Mouse (Mus musculus): ENCODE data around the gene Fam198a. TPM values are rescaled to one million over a fixed set of nuclear protein-coding genes. Genes with fewer than 3 reads are reported as not detected.

Gene Fam198a
- polyA plus RNA-seq, 1 experiment from 2014 or later = 0.37 TPM

DNA sequence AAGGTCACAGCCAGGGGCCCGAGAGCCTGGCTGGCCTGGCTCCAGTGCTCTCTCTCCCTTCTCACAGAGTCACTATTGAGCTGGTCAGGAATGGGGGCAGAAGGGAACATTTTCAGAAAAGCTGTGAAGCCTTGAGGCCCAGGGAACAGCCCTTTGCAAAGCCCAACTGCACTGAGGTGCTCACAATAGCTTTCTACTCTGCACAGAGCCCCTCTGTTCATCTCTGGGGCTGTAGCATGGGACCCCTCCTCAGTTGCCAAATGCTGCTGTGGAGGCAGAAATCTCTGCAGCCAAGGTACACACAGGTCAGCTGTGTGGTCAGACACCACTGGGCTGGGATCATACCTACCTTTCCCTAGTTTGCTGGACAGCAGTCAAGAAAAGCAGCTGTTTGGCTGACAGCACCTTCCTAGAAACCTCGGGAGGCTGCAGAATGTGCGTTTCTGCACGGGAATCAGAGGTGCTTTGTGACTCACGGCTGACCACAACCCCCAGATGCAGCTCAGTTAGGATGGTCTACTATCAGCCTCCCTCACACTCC is 19.1 kb downstream of the Fam198a start:
- no peak for DNase-seq (ENCODE audit: low spot score)
- H3K27me3 ChIP-seq (replicated peaks; ENCODE audit: low read depth, poor library complexity, severe bottlenecking) = no peaks in the 10 kb centered on the region
- 0 out of 2 replicates have a peak, but pooled peaks cover 2% of the 10 kb centered on the region for H3K4me1 ChIP-seq
- no peaks in the 10 kb centered on the region for H3K9me3 ChIP-seq
- no peak overlapping the region for H3K27ac ChIP-seq (replicated peaks)
- WGBS = 67% methylated on average over 5 of the region's 5 CpGs
- no peaks in the 10 kb centered on the region for H3K36me3 ChIP-seq (replicated peaks)
- H3K4me3 ChIP-seq = no peak overlapping the region

DNA sequence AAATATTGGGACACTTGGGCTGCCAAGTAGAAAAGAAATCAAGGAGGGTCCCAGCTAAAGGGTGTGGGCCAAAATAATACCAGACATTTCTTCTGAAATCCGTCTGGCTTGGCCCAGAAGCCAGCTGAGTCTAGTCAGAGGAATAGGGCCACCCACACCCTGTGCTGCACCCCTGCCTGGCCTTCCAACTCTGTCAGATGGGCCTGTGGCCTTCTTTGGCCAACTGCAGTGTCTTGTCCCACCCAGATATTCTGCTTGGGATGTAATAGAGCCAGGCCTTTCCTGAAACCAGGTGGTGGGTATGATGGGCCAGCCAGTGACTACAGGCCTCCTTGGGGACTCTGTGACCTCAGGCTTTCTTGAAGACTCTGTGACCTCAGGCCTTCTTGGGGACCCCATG is 22.4 kb downstream of the Fam198a start:
- Histone ChIP-seq H3K4me3 (no peak overlapping the region), H3K9me3 (no peaks in the 10 kb centered on the region), H3K27ac (replicated peaks) (no peak overlapping the region), H3K27me3 (replicated peaks; ENCODE audit: low read depth, poor library complexity, severe bottlenecking) (no peaks in the 10 kb centered on the region), H3K4me1 (0 out of 2 replicates have a peak, but pooled peaks cover 2% of the 10 kb centered on the region), H3K36me3 (replicated peaks) (no peaks in the 10 kb centered on the region)
- no peak for DNase-seq (ENCODE audit: low spot score)
- WGBS = 78% methylated on average over 1 of the region's 1 CpGs

DNA sequence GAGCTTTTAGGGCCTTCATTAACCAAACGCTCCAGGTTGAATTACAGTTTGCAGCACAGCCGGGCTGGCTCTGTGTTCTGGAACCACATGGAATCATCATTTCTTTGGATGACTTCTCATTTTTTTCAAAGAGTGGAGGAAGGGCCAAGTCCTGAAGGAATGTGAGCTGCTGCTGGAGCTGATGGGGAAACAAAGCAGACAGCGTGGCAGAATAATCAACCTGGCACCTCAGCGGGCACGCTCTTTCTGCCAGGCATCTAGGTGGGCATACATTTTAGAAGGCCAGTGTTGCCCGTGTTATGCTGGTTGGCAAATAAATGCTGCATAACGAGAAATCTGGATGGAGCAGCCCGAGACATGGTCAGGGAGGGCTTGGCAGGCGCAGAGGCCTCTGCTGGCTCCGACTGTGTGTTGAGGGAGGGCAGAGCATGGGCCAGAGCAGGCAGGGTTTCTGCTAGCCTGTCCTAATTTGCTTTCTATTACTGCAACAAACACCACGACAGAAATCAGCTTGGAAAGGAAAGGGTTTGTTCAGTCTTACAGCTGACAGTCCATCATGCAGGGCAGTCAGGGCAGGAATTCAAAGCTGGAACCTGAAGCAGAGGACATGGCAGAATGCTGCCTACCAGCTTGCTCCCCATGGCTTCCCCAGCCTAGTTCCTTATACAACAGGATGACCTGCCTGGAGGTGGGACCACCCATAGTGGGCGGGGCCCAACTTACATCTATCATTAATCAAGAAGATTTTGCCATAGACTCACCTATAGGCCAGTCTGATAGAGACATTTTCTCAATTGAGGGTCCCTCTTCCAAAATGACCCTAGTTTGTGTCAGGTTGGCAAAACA is 23.6 kb downstream of the Fam198a start:
- no peak for DNase-seq (ENCODE audit: low spot score)
- WGBS = 88% methylated on average over 12 of the region's 12 CpGs
- Histone ChIP-seq H3K36me3 (replicated peaks) (no peaks in the 10 kb centered on the region), H3K27me3 (replicated peaks; ENCODE audit: low read depth, poor library complexity, severe bottlenecking) (no peaks in the 10 kb centered on the region), H3K4me1 (0 out of 2 replicates have a peak, but pooled peaks cover 7% of the 10 kb centered on the region), H3K27ac (replicated peaks) (no peak overlapping the region), H3K9me3 (no peaks in the 10 kb centered on the region), H3K4me3 (no peak overlapping the region)

DNA sequence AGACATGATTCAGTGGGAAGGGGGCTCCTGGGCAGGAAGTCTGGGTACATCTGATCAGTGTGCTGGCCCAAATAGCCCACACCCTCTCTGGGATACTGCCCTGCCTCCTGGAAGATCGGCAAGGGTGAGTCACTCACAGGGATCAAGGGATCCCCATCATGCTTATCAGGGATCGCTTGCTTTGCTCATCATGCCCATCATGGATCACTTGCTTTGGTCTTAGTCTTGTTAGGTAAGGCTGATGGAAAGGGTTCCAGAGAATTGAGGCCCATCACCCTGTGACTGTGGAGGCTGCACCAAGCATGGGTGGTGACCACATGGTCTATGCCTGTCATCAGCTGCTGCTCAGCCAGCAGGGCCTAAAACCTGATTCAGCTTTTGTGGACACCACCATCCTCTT is 24.5 kb downstream of the Fam198a start:
- 73% methylated on average over 2 of the region's 2 CpGs for WGBS
- Histone ChIP-seq H3K27ac (replicated peaks) (no peak overlapping the region), H3K36me3 (replicated peaks) (no peaks in the 10 kb centered on the region), H3K9me3 (no peaks in the 10 kb centered on the region), H3K4me3 (no peak overlapping the region), H3K27me3 (replicated peaks; ENCODE audit: low read depth, poor library complexity, severe bottlenecking) (no peaks in the 10 kb centered on the region), H3K4me1 (0 out of 2 replicates have a peak, but pooled peaks cover 7% of the 10 kb centered on the region)
- no peak for DNase-seq (ENCODE audit: low spot score)

DNA sequence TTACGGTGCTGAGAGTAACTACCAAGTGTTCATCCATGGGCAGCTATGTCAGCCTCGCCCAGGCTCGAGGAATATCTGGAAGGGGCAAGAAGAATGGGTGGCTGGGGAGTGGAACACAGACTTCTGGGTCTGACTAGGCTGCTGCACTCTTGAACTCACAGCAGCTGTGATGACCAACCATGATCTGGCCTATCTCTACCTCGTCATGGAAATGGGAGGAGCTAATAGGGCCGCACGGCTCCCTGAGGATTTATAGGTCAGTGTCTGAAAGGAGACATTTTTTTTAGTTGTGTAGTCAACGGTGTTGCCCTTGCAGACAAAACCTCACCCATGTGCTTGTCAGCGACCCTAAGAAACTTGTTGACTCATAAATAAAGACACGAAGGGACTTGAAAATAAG is 30.3 kb downstream of the Fam198a start:
- Histone ChIP-seq H3K27ac (replicated peaks) (no peak overlapping the region), H3K27me3 (replicated peaks; ENCODE audit: low read depth, poor library complexity, severe bottlenecking) (no peaks in the 10 kb centered on the region), H3K4me1 (peaks cover 13% of the 10 kb centered on the region; the same call in 1 of the 2 replicates), H3K4me3 (no peak overlapping the region), H3K36me3 (replicated peaks) (peaks cover 17% of the 10 kb centered on the region), H3K9me3 (no peaks in the 10 kb centered on the region)
- no peak for DNase-seq (ENCODE audit: low spot score)
- WGBS = 88% methylated on average over 9 of the region's 9 CpGs

DNA sequence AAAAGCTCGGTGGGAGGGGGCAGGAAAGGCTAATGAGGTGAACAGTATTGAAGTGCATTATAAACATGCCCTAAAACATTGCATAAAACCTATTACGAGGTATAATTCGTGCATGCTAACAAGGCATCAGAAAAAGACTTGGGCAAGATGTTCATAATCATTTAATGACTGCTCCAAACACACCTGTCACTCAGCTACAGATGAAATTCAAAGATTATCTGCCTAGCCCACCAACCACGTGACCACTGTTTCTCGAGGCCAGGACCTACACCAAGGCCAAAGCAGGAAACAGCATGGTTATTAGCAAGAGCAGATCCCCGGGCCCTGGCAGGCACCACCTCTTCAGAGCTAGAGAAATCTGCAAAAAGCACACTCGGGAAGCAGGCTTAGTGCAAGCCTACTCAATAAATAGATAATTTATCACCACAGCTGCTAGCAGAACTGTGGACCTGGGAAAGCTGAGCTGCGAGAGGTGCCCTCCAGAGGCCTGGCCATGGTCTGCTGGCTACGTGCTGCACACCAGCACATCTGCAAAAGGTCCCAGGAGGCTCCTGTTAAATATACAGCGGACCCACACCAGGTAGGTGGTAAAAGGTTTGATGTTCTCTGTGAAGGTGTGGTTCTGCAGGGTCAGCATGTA is 30.8 kb downstream of the Fam198a start:
- Histone ChIP-seq H3K27ac (replicated peaks) (no peak overlapping the region), H3K27me3 (replicated peaks; ENCODE audit: low read depth, poor library complexity, severe bottlenecking) (no peaks in the 10 kb centered on the region), H3K4me3 (no peak overlapping the region), H3K4me1 (peaks cover 13% of the 10 kb centered on the region; the same call in 1 of the 2 replicates), H3K36me3 (replicated peaks) (peaks cover 17% of the 10 kb centered on the region), H3K9me3 (no peaks in the 10 kb centered on the region)
- 86% methylated on average over 10 of the region's 10 CpGs for WGBS
- no peak for DNase-seq (ENCODE audit: low spot score)

DNA sequence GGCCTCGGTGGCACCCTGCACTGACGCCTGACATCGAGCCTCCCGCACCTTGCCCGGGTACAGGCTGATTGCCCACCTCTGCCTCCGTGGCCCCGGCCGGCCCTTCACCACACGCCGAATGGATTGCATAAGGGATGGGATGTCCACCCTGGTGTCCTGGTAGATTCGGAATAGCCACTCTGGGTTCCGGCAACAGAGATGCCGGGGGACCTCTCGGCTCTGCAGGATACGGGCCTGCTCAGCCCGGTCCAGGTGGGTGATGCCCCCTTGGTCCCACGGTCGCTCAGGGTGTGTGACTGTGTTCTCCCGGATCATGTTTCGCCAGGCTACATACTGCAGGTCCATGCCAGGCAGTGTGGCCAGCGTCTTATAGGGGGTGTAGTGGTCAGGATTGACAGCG is 31.4 kb downstream of the Fam198a start:
- peaks cover 17% of the 10 kb centered on the region for H3K36me3 ChIP-seq (replicated peaks)
- no peak overlapping the region for H3K27ac ChIP-seq (replicated peaks)
- peaks cover 13% of the 10 kb centered on the region; the same call in 1 of the 2 replicates for H3K4me1 ChIP-seq
- WGBS = 96% methylated on average over 22 of the region's 22 CpGs
- no peaks in the 10 kb centered on the region for H3K27me3 ChIP-seq (replicated peaks; ENCODE audit: low read depth, poor library complexity, severe bottlenecking)
- no peaks in the 10 kb centered on the region for H3K9me3 ChIP-seq
- H3K4me3 ChIP-seq = no peak overlapping the region
- DNase-seq (ENCODE audit: low spot score) = no peak

DNA sequence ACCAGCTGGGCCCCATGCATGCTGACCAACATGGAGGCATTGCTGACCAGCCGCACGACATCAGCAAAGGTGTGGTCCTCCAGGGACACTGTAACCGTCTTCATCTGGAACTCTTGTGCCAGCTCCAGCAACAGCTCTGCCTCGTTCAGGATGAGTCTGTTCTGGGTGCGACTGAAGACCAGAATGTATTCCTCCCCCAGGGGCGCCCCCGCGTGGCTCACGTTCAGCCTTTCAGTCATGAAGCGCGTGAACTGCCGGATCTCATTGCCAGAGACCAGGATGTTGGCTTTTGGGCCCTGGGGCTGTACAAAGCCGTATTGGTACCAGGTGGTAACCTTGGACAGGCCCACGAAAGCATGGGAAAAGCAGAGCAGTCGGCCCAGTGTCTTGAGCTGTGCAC is 31.9 kb downstream of the Fam198a start:
- WGBS = 86% methylated on average over 15 of the region's 15 CpGs
- no peak overlapping the region for H3K27ac ChIP-seq (replicated peaks)
- peaks cover 13% of the 10 kb centered on the region; the same call in 1 of the 2 replicates for H3K4me1 ChIP-seq
- H3K27me3 ChIP-seq (replicated peaks; ENCODE audit: low read depth, poor library complexity, severe bottlenecking) = no peaks in the 10 kb centered on the region
- H3K9me3 ChIP-seq = no peaks in the 10 kb centered on the region
- no peak for DNase-seq (ENCODE audit: low spot score)
- H3K4me3 ChIP-seq = no peak overlapping the region
- H3K36me3 ChIP-seq (replicated peaks) = peaks cover 17% of the 10 kb centered on the region

DNA sequence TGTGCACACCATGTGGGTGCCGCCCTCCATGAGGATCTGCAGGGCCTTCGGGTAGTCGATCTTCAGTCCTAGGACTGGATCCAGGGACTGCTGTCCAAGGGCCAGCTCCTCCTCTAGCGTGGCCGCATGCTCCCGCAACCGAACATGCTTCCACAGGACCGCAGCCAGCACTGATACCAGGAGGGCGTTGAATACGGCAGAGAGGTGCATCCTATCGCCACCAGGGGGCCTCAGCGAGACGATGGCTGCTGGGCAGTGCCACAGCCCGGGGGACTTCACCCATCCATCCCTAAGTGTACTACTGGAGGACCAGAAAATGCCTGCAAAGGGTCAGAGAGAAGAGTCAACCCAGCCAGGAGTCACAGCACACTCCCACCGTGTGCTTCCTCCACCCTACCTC is 32.7 kb downstream of the Fam198a start:
- Histone ChIP-seq H3K27me3 (replicated peaks; ENCODE audit: low read depth, poor library complexity, severe bottlenecking) (no peaks in the 10 kb centered on the region), H3K4me3 (no peak overlapping the region), H3K4me1 (peaks cover 13% of the 10 kb centered on the region; the same call in 1 of the 2 replicates), H3K9me3 (no peaks in the 10 kb centered on the region), H3K36me3 (replicated peaks) (peaks cover 17% of the 10 kb centered on the region), H3K27ac (replicated peaks) (no peak overlapping the region)
- 60% methylated on average over 15 of the region's 15 CpGs for WGBS
- peak; percentile 66 for DNase-seq (ENCODE audit: low spot score)

DNA sequence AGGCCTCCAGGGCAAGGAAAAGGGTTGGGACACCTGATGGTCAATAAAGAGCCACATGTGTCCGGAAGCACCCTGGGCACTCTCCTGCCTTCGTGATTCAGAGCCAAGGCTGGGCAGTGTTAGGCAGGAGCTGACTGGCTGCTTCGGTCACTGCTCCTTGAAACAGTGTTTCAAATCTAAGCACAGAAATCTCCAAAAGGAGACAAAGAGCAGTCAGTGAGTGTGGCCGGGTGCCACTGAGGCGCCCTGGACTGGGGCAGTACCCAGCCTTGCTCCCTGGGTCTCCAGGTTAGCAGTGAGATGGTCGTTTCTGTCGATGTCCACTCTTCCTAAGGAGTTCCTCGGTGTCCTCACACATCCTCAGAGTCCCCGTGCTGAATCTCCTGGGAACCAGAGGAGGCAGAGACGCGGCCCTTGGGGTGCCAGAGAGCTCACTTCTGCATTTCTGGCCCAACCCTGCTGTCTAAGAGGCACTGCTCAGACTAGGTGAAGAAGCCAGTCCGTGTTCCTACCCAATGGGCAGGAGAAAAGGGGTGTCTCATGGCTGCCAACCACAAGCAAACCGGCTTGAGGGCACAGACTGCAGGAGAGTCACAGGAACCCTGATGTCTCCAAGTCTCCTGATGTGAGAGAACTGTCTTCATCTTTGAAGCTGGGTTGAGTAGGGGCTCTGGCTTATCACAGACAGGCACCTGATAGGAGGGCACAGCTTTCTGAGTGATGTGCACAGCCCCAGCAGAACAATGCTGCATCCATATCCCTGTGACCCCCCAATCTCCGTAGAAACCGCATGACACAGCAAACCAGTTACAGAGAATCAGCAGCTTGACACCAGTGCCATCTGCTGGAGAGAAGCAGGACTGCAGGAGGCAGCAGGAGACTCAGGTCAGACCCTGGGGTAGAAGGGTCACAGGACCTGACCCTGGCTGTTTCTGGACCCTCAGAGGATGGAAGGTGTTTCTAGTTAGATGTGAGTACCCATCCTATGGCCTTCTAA is 34.0 kb downstream of the Fam198a start:
- no peaks in the 10 kb centered on the region for H3K9me3 ChIP-seq
- peaks cover 17% of the 10 kb centered on the region for H3K36me3 ChIP-seq (replicated peaks)
- 72% methylated on average over 15 of the region's 15 CpGs for WGBS
- peak overlapping the region; percentile 24; the same call in 1 of the 2 replicates for H3K27ac ChIP-seq (replicated peaks)
- no peaks in the 10 kb centered on the region for H3K27me3 ChIP-seq (replicated peaks; ENCODE audit: low read depth, poor library complexity, severe bottlenecking)
- no peak overlapping the region for H3K4me3 ChIP-seq
- DNase-seq (ENCODE audit: low spot score) = peak; percentile 78
- H3K4me1 ChIP-seq = peaks cover 14% of the 10 kb centered on the region; the same call in 1 of the 2 replicates

DNA sequence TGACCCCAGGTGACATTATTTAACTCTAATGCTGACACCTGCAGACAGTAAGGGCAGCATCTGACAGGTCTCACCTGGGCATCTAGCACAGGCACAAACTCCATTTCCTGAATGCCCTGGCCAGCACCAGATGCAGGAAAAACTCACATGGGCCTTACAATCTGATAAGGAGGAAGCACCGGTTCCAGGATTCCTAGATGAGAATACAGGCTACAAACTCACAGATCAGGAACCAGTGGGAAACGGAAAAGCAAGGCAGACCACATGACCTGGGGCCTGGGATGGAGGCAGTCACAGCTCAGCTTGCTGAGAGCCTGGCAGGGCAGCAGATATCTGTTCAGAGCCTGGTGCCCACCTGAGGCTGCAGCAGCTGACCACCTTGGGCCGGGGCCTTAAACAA is 38.1 kb downstream of the Fam198a start:
- Histone ChIP-seq H3K9me3 (no peaks in the 10 kb centered on the region), H3K36me3 (replicated peaks) (peaks cover 9% of the 10 kb centered on the region; the same call in 1 of the 2 replicates), H3K27me3 (replicated peaks; ENCODE audit: low read depth, poor library complexity, severe bottlenecking) (no peaks in the 10 kb centered on the region), H3K27ac (replicated peaks) (no peak overlapping the region), H3K4me1 (peaks cover 18% of the 10 kb centered on the region; the same call in 1 of the 2 replicates), H3K4me3 (no peak overlapping the region)
- 77% methylated on average over 3 of the region's 3 CpGs for WGBS
- no peak for DNase-seq (ENCODE audit: low spot score)

DNA sequence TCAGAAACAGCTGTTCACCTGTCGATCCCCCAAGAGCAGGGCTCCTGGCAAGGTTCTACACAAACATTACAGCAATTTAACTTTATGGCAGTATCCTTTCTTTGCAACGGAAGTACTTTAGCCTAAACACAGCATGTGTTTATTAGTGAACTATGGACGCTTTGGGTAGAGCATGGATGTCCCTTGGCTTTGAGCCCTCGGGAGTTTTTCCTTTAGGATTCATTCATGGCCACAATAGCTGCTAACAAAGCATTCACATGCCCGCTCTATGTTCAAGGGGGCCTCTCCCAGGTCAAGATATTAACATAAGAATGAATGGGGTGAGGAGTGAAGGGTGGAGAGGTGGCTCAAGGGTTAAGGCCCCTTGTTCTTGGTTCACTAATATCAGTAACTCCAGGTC is 38.7 kb downstream of the Fam198a start:
- no peak overlapping the region for H3K27ac ChIP-seq (replicated peaks)
- DNase-seq (ENCODE audit: low spot score) = no peak
- H3K9me3 ChIP-seq = no peaks in the 10 kb centered on the region
- peaks cover 20% of the 10 kb centered on the region for H3K4me1 ChIP-seq
- 66% methylated on average over 5 of the region's 5 CpGs for WGBS
- H3K4me3 ChIP-seq = no peak overlapping the region
- H3K27me3 ChIP-seq (replicated peaks; ENCODE audit: low read depth, poor library complexity, severe bottlenecking) = no peaks in the 10 kb centered on the region
- H3K36me3 ChIP-seq (replicated peaks) = peaks cover 9% of the 10 kb centered on the region; the same call in 1 of the 2 replicates
